Mouse (Mus musculus): ENCODE results near the gene Cabp7.

DNA sequence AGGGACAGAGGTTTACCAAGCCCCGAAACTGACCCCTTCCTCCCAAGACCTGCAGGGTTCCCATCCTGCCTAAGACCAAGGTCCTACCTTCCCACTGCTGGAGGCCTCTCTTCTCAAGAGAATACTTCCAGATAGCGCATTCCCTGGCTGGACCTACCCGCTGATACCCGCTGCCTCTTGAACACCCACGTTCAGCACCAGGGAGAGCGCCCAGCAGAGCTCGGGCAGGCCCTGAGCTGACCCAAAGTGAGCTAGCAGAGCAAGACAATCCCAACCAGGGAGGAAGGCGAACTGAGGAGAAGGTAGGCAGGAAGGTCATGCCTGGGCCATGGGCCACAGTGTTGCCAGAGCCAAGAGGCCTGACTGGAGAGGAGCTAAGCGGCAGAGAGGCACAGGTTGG, 3.7 kb upstream of the Cabp7 start:
- peak; percentile 69 for TF ChIP-seq MXI1 (IDR thresholded peaks at IDR 0.05; ENCODE audit: low read depth, low read length)
- no peak for TF ChIP-seq CTCF (conservative IDR thresholded peaks at IDR 0.05 in 1 of 2, IDR thresholded peaks at IDR 0.05 in 1 of 2; ENCODE audit: low read depth in 2 of 2, low read length in 2 of 2)
- TF ChIP-seq POLR2A (IDR thresholded peaks at IDR 0.05; ENCODE audit: low read depth, low read length): no peak
- TF ChIP-seq SMC3 (IDR thresholded peaks at IDR 0.05; ENCODE audit: low read depth, low read length): peak; percentile 14; the same call in 1 of the 2 replicates
- TF ChIP-seq MYC (IDR thresholded peaks at IDR 0.05; ENCODE audit: low read depth, low read length): no peak
- no peak for TF ChIP-seq BHLHE40 (IDR thresholded peaks at IDR 0.05; ENCODE audit: low read depth, low read length)
- TF ChIP-seq USF1 (IDR thresholded peaks at IDR 0.05; ENCODE audit: low read depth, low read length): no peak
- TF ChIP-seq JUND (conservative IDR thresholded peaks at IDR 0.05; ENCODE audit: low read depth, low read length): no peak
- TF ChIP-seq EP300 (IDR thresholded peaks at IDR 0.05; ENCODE audit: low read length): no peak
- no peak for TF ChIP-seq MAX (IDR thresholded peaks at IDR 0.05; ENCODE audit: low read length)
- TF ChIP-seq HCFC1 (IDR thresholded peaks at IDR 0.05; ENCODE audit: low read depth, low read length): no peak
- TF ChIP-seq MAZ (IDR thresholded peaks at IDR 0.05; ENCODE audit: low read depth, low read length): no peak
